9 mouse cellular contexts compared by ENCODE assay signal in the genomic region with DNA sequence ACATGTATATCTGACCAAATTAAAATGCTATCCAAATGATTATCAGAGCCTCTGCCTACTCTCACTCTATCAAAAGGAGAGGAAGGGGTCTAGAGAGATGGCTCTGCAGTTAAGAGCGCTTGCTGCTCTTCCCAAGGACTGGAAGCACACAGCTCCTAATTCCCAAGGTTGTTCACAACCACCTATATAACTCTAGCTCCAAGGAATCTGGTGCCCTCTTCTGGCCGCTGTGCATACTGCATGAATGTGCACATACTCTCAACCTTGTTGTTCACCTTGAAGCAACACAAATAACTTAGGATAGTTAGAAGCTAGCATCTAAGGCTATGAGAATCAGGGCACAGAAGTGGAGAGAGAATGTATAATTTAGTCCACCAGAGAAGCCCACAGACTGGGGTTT.
A peak's percentile ranks its signal among the peaks of the same experiment; 100 is the strongest.
DNase-seq lines count a peak whose midpoint lies in the region; ATAC-seq lines count a peak whose summit lies in the region.
"Had no signal": no experiment of that assay in that cellular context is flagged by ENCODE, and none has a peak within 500 bp of the region (broad histone marks: within the 10 kb centered on the region; RNA-seq: fewer than 3 reads in every experiment).

No protein-coding gene starts in this region.

- no peak overlapping the region for H3K27ac ChIP-seq in hindbrain, embryonic 10.5 days
- no peak overlapping the region for H3K27ac ChIP-seq in hindbrain, embryonic 16.5 days (ENCODE audit: low read depth, low read length)
- no peak overlapping the region for H3K27ac ChIP-seq in limb, embryonic 11.5 days (replicated peaks; ENCODE audit: low read depth, low read length)

- no peaks in the 10 kb centered on the region for H3K4me1 ChIP-seq in hindbrain, embryonic 10.5 days (replicated peaks)
- no peaks in the 10 kb centered on the region for H3K4me1 ChIP-seq in hindbrain, embryonic 16.5 days (ENCODE audit: control insufficient read depth, insufficient read depth, low read depth, low read length)
- no peaks in the 10 kb centered on the region for H3K4me1 ChIP-seq in limb, embryonic 11.5 days (ENCODE audit: control insufficient read depth, insufficient read depth, low read length)
- H3K4me1 ChIP-seq: megakaryocyte, embryonic 14.5 days had no signal

- no peak overlapping the region for H3K9ac ChIP-seq in hindbrain, embryonic 16.5 days (ENCODE audit: low read depth, low read length)
- no peak overlapping the region for H3K9ac ChIP-seq in limb, embryonic 11.5 days (ENCODE audit: low read length)

- peaks cover 19% of the 10 kb centered on the region for H3K36me3 ChIP-seq in hindbrain, embryonic 10.5 days
- H3K36me3 ChIP-seq in hindbrain, embryonic 16.5 days (ENCODE audit: control insufficient read depth, insufficient read depth, low read length): peaks cover 2% of the 10 kb centered on the region; the same call in 1 of the 2 replicates
- H3K36me3 ChIP-seq in limb, embryonic 11.5 days (ENCODE audit: control insufficient read depth, insufficient read depth, low read length): no peaks in the 10 kb centered on the region; the same call in 1 of the 2 replicates

- no peak overlapping the region for H3K4me3 ChIP-seq in hindbrain, embryonic 10.5 days
- H3K4me3 ChIP-seq in hindbrain, embryonic 16.5 days (ENCODE audit: low read length): no peak overlapping the region
- no peak overlapping the region for H3K4me3 ChIP-seq in limb, embryonic 11.5 days (ENCODE audit: low read depth, low read length)
- H3K4me3 ChIP-seq: megakaryocyte, embryonic 14.5 days had no signal

- ATAC-seq in hindbrain, embryonic 16.5 days: no peak
- ATAC-seq in erythroid progenitor cell, adult 5-6 weeks (replicated peaks; ENCODE audit: low FRiP score, poor library complexity, severe bottlenecking): peak; percentile 77; the same call in 1 of the 2 replicates
- ATAC-seq in limb, embryonic 11.5 days (ENCODE audit: insufficient number of reproducible peaks, low FRiP score, low TSS enrichment, low read depth): peak; percentile 47; the same call in 1 of the 2 replicates

- 30% methylated on average over 2 of the region's 2 CpGs for WGBS in hindbrain, embryonic 10.5 days
- WGBS in hindbrain, embryonic 16.5 days: 47% methylated on average over 2 of the region's 2 CpGs
- WGBS in limb, embryonic 11.5 days: 35% methylated on average over 2 of the region's 2 CpGs

- DNase-seq in hindbrain, embryonic 10.5 days (ENCODE audit: low spot score): peak; percentile 61
- peak; percentile 7 for DNase-seq in CD4-positive helper T cell, adult 2 months (ENCODE audit: low read depth, low spot score)
- peak; percentile 85 for DNase-seq in ZHBTc4 (ENCODE audit: low read depth, low spot score)
- DNase-seq in limb, embryonic 11.5 days (ENCODE audit: low spot score): peak; percentile 84
- DNase-seq in naive thymus-derived CD4-positive, alpha-beta T cell, adult 2 months (ENCODE audit: low read depth): peak; percentile 21
- DNase-seq in layer of hippocampus, adult 11-12 months (ENCODE audit: low spot score): no peak

- H3K9me3 ChIP-seq in hindbrain, embryonic 10.5 days: no peaks in the 10 kb centered on the region
- no peaks in the 10 kb centered on the region for H3K9me3 ChIP-seq in hindbrain, embryonic 16.5 days (ENCODE audit: control insufficient read depth, low read length)
- no peaks in the 10 kb centered on the region for H3K9me3 ChIP-seq in limb, embryonic 11.5 days (ENCODE audit: control insufficient read depth, low read length)
- H3K9me3 ChIP-seq: megakaryocyte, embryonic 14.5 days had no signal

- no peaks in the 10 kb centered on the region for H3K27me3 ChIP-seq in hindbrain, embryonic 10.5 days (ENCODE audit: insufficient read depth, poor library complexity, severe bottlenecking)
- H3K27me3 ChIP-seq in hindbrain, embryonic 16.5 days (replicated peaks; ENCODE audit: control insufficient read depth, insufficient read depth, low read length): no peaks in the 10 kb centered on the region
- no peaks in the 10 kb centered on the region for H3K27me3 ChIP-seq in limb, embryonic 11.5 days (ENCODE audit: control insufficient read depth, insufficient read depth, low read length)
- H3K27me3 ChIP-seq: megakaryocyte, embryonic 14.5 days had no signal

- H3K4me2 ChIP-seq in hindbrain, embryonic 16.5 days (ENCODE audit: low read length): no peak overlapping the region
- no peak overlapping the region for H3K4me2 ChIP-seq in limb, embryonic 11.5 days (ENCODE audit: low read depth, severe bottlenecking)
